ENCODE assay signal across 11 mouse cellular contexts in the genomic region with DNA sequence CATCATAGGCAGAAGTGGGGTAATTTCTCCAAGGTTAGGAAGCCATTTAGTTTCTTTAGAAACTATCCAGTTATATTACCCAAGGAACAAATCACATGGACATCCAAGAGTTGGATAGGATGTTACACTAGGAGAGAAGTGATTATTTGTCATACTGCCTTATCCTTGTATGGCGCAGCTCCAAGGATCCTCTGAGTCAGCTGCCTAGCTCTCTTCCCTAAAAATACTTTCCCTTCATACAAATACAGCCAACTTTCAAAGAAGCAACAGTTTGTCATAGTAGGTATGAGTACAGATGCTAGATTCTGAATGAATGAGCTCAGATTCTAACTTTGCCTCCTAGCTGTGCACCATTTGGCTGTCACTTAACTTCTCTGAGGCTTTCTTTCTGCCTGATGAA.
DNase-seq lines count a peak whose midpoint lies in the region.
"Had no signal": no experiment of that assay in that cellular context is flagged by ENCODE, and none has a peak within 500 bp of the region (broad histone marks: within the 10 kb centered on the region; RNA-seq: fewer than 3 reads in every experiment).

No protein-coding gene starts in this region.

- peak; percentile 44 to 51 for DNase-seq in heart, postnatal 10 days
- DNase-seq in heart, postnatal 25 days (ENCODE audit: low spot score), result no peak
- peak; percentile 84 for DNase-seq in Muller cell, postnatal 12 days (ENCODE audit: inconsistent ontology term)
- DNase-seq in adrenal gland, adult 2 months, result peak; percentile 52
- peak; percentile 33 for DNase-seq in gastrocnemius, postnatal 14 days
- DNase-seq in thymus, postnatal 25 days, result no peak
- no peak for DNase-seq in ovary, postnatal 10 days (ENCODE audit: low spot score)
- DNase-seq: cerebellum, adult 18-20 months; kidney, adult 9 months; liver, postnatal 0 days; thymus, adult 2 months had no signal

- intact Hi-C loops in heart, postnatal 10 days (cut with DNase I), result loop anchor here (10.0 kb wide), 1 partner anchor 545 kb away; no protein-coding TSS in a partner anchor
- intact Hi-C loops in heart, postnatal 25 days (cut with DNase I), result no loop called here
- intact Hi-C loops in gastrocnemius, postnatal 14 days (cut with DNase I; ENCODE audit: low total_unique reads), result no loop called here

Comparison
In these comparisons a context has a peak if more than half of its experiments do, and no peak if none do; other contexts are left out.
1. DNase-seq: peak in heart, postnatal 10 days (2 of 2), Muller cell, postnatal 12 days (single experiment), adrenal gland, adult 2 months (single experiment) and gastrocnemius, postnatal 14 days (single experiment); none in heart, postnatal 25 days (single experiment), thymus, postnatal 25 days (single experiment) and ovary, postnatal 10 days (single experiment).